Comparison of ENCODE assay signal across 19 mouse cellular contexts in the genomic region with DNA sequence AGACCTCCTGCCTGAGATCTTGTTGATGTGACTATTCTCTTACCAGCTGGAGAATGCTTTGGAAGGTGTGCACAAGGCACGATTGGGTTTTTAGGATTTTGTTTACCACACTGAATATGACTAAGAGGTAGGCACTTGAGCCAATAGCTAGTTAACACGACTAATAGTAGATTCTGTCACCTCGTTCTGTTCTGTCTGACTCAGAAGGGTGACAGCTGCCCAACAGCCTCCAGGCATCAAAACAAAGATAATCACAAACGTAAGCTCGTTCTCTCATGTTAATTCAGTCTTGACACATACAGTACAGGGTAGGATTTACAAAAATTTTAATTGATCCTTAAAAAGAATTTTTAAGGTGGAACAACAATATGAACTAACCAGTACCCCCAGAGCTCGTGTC. TPM values are rescaled to one million over a fixed set of nuclear protein-coding genes. Genes with fewer than 3 reads are reported as not detected.
"Had no signal": no experiment of that assay in that cellular context is flagged by ENCODE, and none has a peak within 500 bp of the region (broad histone marks: within the 10 kb centered on the region; RNA-seq: fewer than 3 reads in every experiment).

No protein-coding gene starts in this region.

- H3K4me1 ChIP-seq: liver, embryonic 13.5 days had no signal

- H3K27me3 ChIP-seq: liver, embryonic 13.5 days had no signal

- H3K4me2 ChIP-seq: liver, embryonic 13.5 days; midbrain, embryonic 11.5 days had no signal

- H3K9me3 ChIP-seq: liver, embryonic 13.5 days had no signal

- H3K9ac ChIP-seq: liver, embryonic 13.5 days had no signal

- H3K27ac ChIP-seq: kidney, postnatal 0 days; left cerebral cortex, adult 2 months; liver, embryonic 13.5 days had no signal

- H3K4me3 ChIP-seq: left cerebral cortex, adult 2 months; liver, embryonic 13.5 days had no signal

- H3K36me3 ChIP-seq: liver, embryonic 13.5 days had no signal

- DNase-seq: kidney, adult 2 months; kidney, postnatal 25 days; liver, embryonic 13.5 days; lung, adult 2 months; lung, postnatal 14 days; lung, postnatal 4 days; midbrain, embryonic 14.5 days; thymus, adult 18-20 months; thymus, postnatal 4 days had no signal

RNA-seq across cellular contexts. Expression of gene Il1r2, which starts 18.7 kb away (rescaled TPM):
- total RNA-seq: layer of hippocampus, postnatal 36 days; left cerebral cortex, adult 2 months; left cerebral cortex, postnatal 36 days; liver, adult 2 months; midbrain, postnatal 0 days had no signal
- polyA plus RNA-seq: kidney, embryonic 14.5 days; neural tube, embryonic 11.5 days; testis, adult 2 months had no signal
